Mouse (Mus musculus) gastrocnemius, adult 8-10 months (tissue): ENCODE measurements around the gene Cdc14a. TPM values are rescaled to one million over a fixed set of nuclear protein-coding genes. Genes with fewer than 3 reads are reported as not detected.
A peak's percentile ranks its signal among the peaks of the same experiment; 100 is the strongest.

Source experiments
- DNase-seq, 2 experiments: peaks; one replicate each; pipeline ENCODE4 v3.0.0; 2022; ENCODE audit warnings: low spot score in 2 of 2
- total RNA-seq, 4 experiments: library from RNA; stranded (reverse); gene quantifications; 2 replicates each; pipeline ENCODE4 v1.2.4; 2022

The Cdc14a gene
- total RNA-seq, 4 experiments from 2014 or later: 14.2 to 23.0 (median 17.6) TPM

DNA sequence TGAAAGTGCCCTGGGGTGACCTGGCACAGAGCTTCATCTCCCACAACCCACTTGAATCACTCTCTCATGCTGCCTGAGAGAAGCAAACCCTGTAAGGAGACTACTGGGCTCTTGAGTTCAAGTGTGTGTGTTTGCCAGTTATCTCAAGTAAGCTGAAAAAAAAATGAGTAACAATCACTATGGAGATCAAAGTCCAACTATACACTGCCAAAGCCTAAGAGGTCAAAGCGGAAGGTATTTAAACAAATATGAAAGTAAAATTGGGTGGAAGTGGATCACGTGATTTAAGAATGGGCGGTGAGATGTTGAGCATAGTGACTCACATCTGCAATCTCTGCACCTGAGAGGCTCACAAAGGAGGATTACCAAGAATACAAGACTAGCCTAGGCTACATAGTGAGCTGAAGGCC lies 9.4 kb downstream of the Cdc14a start:
- DNase-seq: no peak

DNA sequence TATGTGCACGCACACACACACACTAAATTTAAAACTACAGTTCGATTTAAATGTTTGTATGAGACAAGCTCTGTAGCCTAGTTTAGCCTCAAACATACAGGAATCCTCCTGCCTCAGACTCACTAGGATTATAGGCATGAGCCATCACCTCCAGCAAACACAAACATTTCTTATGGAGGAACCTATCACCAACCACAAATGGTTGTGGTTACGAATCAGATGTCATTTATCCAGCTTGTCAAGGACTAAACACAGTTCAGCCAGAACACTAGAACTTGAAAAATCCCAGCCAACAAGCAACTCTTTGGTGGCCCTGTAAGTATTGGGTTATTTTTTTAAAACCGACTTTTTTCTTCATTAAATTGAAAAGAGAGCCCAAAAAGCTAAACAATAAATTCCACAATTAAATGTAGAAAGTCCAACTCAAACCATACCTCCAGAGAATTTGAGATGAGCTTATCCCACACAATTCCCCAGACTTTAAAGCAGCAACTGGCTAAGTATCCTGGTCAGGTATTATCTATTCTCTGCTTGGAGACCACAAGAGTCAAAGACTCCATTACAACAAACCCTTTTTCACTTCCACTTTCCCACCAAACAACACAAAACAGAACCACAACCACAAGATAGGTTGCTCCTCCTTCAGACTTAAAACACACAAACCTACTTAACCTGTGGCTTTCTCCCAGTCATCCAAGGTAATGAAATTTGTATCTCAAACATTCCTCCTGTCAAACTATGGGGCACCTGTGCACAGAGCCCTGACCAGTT lies 10.7 kb downstream of the Cdc14a start:
- no peak for DNase-seq

DNA sequence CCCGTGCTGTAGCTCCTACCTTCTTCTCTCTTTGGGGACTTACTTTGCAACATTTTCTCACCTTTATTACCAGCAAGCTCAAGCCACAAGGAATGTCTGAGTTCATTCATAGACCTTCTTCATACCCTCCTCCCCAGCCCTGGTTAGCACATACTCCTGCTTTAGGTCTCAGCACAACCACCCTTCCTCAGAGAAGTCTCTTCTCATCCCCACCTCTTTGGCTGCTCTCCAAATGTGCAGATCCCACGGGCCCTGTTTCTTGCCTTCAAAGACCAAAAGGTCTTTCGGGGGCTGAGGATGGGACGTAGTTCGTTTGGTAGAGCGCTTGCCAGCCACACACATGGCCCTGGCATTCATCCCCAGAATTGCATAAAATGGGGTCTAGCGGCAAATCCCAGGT lies 13.8 kb downstream of the Cdc14a start:
- DNase-seq: no peak

DNA sequence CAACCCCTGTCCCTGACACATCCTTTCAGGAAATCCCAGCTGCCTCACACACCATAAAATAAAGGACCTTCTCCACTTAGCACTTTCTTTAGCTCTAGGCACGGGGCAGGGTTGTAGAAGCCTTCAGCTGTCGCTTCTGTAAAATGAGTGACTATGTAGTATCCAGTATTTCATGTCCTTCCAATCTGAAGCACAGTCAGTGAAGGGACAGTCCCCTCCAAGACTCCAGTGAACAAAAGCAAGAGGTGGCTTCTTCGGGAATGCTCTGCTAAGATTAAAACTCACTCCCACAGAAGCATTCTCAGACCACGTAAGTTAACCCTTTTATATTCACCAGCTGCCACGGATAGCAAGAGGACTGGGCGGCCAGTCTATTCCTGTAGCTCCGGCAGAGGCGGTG lies 14.3 kb downstream of the Cdc14a start:
- DNase-seq: no peak

DNA sequence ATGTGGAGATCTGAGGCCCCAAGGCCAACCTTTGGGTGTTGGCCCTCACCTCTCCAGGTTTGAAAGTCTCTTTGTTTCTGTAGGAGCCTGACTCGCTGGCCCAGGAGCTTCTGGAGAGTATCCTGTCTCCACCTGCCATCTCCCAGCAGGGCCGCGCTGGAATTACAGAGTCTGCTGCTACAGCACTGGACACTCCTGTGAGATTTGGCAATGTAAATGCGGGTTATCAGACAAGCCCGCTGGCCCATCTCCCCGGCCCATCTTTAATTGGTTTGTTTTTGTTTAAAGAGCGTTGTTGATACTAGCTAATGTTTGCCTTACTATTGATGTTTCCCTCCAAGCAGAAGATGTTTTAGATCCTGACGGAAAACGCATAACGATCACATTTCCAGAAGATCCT lies 15.0 kb downstream of the Cdc14a start:
- no peak for DNase-seq

DNA sequence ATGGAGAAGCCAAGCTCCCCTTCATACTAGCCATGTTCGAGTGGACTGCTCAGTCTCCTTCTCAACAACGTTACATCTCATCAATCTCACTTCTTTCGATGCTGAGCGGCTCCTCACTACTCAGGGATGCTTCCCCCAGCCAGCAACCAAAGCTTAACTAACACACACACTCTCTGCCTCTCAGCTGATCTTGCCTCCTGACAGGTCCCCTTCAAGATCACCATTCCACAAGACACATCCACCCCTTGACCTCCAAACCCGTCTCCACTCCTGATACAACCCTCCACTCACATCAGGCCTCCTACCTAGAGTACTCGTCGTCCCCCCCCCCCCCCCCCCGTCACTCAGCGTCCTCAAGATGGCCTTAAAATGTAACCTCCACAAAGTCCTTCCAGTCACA lies 18.3 kb downstream of the Cdc14a start:
- DNase-seq: no peak

DNA sequence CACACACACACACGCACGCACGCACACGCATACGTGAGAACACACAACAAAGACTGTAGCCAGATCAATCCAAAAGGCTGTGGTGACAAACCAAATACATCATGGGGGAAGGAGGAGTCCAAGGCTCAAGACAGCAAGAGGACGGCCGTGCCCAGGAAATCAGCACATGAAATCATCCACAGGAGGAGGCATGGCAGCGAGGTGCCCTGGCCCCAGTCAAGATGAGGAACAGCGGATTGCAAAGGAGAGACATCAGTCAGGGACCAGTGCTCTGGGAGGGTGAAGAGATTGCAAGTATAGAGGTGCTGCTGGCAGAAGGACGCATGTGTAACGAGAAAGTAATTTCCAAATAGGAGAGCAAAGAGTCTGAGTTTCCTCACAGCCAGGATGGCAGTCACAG lies 22.4 kb downstream of the Cdc14a start:
- DNase-seq: no peak

DNA sequence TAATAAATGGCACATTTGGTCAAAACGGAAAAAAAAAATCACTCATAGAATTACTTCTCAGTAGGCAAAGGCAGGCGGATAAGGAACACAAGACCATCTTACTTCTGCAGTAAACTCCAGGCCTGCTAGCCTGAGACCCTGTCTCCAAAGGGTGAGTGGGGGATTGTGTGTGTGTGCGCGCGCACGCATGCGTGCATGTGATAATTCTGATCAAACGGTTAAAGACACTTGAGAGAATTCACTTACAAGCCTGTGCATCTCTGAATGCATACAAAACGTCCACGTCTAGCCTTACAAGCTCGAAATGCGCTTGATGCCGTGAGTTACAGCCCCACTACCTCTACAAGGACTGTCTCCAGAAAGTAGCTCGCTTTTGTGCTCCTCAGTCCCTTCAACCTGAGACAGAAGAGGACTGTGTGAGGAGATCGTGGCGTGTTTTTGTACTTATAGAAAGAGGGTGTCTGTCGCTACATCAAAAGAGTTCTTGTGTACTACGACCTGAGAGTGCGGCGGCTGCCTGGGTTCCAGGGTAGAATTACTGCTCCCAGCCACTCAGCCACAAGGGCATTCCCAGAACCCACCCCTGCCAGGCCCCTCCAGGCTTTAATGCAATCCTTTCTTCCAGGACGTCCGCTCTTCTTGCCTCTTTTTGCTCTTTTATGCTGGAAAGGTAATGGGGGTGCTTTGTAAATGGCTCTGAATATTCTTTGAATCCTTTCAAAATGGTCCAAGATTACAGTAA lies 24.3 kb downstream of the Cdc14a start:
- no peak for DNase-seq

DNA sequence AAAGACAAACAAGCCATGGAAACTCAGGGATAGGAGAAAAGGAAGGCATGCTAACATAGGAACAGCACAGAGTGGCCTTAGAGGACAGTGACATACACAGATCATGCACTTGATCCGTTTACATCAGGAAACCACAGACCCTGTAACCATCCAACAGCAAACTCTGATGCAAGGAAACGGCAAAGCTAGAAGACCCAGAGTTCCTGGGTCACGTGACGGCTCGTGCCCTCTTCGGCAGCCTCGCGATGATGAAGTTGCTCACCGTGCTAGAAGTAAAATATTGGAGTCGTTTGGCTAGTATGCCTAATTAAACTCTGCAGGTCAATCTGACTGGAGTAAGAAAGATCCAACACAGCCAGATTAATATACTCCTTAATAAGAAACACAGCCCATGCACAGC lies 25.3 kb downstream of the Cdc14a start:
- no peak for DNase-seq

DNA sequence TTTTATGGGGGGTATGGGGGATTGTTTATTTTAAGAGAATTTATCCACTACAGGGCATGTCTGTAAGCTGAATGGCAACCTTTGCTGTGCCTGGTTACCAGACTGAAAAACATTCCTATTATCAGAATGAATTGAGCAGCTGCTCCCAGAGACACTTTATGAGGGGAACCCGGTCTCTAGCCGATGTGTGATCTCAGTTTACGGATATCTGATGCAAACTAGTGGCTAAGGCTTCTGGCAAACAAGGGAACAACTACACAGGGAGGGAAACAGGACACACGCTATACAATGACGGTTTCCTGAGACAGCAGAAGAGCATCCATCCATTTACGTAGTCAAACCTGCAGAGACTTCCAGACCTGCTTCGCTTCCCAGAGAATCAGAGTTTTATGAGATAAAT lies 25.9 kb downstream of the Cdc14a start:
- DNase-seq: no peak

DNA sequence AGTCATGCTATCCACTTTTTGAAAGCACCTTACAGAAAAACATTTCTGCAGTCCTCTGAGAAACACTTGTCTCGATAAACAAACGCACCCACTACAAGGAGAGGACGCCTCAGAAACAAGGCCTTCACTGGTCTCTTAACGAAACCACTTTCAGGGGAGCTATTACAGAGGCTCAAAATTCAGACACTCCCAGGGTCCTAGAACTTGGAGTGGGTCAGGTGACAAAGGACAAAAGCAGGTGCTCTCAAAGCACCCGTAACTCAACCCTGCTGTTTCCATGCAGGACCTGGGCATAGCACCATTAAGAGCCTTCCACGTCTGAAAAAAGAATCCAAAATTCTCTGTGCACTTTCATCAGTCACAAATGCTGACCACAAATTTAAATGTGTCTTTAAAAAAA lies 26.5 kb downstream of the Cdc14a start:
- no peak for DNase-seq

DNA sequence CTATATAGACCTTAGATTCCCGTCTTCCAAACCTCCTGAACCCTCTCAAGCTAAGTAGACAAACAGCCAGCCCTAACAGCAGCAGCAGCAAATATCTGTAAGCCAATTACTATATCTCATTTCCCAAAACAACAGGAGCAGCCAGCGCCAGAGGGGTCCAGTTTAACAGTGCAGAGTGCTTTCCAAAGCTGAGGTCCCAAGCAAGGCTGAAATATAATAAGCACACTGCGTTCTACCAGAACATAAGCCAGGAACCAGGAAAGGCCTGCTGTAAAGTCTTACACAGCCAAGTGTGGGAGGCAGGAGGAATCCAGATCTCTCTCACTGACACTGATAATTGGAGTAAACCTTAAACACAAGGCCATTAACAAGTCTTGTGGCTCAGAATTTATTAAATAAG lies 27.3 kb downstream of the Cdc14a start:
- DNase-seq: peak; percentile 32 to 66

DNA sequence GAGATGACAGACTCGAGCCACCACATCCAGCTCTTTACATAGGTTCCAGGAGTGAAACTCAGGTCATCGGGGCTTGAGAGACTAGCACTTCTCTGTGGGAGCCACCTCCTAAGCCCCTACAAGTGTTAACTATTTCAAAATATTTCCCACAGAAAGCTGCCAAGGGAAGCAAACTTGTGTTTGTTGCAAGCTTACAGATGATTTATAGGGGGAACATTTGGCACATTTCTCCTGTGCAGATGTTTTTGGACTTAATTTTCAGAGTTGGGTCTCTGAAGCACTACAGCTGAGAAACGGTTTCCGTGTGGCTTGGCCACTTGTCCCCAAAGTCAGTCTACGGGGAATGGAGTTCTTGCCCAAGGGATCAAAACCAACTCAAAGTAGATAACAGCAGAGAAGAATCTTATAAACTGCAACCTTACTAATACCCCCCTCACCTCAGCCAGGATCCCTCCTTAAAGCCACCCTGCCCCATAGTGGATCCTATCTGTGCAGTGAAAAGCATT lies 28.9 kb downstream of the Cdc14a start:
- DNase-seq: no peak

DNA sequence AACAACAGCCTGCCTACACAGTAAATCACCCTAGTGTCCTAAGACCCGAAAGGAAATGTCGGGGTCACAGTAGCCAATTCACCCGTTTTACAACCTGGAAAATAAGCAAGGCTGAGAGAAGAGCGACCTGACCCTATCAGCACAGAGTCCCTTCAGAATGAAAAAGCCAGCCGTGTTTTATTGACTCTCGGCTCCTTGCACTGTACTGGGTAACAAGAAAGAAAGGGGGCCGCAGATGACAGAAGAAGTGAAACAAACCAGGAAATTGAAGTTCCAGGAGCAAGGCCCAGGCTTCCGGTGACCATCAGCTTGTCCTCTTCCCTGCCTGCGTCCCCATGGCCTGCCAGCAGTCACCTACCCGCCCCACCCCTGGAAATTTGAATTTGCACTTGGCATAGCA lies 32.4 kb downstream of the Cdc14a start:
- DNase-seq: no peak

DNA sequence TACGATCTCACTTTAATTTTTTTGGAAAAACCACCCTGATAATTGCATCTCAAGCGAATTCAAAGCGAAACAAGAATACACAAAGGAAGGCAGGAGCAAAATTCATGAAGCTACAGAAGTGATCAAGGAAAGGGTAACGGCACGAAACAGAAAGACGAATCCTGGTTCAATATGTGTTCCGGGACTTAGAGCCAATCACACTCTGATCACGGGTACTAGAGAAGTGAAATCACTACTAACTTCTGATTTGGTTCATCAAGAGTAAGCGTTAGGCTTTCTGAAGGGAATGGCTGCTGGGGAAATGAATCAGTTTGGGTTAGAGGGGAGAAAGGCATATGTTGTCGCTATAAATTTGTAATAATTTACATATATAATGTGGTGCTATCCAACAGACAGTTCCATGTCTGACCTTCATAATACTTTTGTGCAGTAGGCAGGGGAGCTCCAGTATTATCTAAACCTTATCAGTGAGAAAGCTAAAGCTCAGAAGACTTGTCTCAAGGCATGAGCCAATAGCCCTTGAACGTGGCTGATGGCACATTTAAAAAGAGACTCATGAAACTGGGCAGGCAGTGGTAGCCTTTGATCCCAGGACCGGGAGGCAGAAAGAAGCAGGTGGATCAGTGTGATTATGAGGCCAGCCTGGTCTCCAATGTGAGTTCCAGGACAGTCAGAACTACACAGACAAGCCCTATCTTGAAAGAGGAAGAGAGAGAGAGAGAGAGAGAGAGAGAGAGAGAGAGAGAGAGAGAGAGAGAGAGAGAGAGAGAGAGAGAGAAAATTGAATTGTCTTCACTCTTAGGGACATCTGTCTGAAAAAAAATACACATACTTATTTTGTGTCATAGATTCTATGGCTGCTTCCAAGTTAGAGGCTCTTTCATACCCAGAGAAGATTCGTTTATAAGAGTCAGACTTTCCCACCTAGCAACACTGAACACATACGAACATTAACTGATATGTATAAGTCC lies 34.0 kb downstream of the Cdc14a start:
- no peak for DNase-seq

DNA sequence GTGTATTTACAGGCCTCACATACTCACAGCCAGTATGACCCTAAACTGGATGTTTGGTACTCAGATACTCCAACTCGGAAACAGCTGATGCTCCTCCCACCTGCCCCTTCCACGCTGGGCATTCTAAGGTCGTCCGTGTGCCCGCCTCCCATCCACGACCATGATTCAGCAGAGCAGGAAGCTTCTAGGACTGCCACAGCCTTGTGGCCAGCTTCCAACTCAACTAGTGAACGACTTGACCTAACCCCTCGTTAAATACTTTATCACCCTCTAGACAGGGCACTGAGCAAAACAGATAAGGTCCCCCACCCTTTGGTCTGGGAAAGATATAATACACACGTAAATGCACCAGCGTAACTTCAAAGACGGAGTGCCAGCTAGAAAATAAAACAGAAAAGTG lies 35.0 kb downstream of the Cdc14a start:
- no peak for DNase-seq

DNA sequence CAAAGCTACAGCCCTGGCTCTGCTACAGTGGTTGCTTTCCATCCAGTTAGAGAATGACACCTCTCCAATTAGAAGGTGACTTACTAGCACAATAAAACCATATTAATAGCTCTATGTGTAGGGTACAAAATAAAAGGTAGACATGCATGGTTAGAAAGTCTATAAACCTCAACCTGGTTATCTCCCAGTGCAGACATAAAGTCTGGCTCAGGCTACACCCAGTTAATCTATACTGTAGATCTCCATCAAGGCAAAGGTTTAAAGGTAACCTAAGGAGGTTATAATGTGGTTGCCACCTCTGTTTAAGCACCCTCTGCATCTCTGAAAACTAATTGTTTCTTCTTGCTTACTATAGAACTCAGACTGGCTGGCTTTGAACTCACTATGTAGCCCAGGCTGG lies 36.9 kb downstream of the Cdc14a start:
- no peak for DNase-seq

DNA sequence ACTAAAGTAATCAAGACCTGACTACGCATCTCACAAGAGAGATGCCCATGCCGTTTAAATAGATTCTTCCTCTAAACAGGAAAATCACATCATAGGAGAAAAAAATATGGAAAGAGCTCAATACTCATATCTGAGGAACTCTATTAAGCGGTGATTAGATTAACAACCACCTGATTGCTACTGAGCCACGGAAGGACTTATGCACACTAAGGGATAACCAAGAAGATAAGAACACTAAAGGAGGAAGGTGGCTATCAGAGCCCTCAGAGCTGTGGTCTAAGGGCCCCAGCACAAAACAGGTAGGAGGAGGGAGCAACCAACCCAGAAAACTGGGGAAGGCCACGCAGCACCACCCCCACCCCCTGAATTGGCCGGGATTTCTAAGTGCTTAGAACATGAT lies 37.5 kb downstream of the Cdc14a start:
- DNase-seq: no peak

DNA sequence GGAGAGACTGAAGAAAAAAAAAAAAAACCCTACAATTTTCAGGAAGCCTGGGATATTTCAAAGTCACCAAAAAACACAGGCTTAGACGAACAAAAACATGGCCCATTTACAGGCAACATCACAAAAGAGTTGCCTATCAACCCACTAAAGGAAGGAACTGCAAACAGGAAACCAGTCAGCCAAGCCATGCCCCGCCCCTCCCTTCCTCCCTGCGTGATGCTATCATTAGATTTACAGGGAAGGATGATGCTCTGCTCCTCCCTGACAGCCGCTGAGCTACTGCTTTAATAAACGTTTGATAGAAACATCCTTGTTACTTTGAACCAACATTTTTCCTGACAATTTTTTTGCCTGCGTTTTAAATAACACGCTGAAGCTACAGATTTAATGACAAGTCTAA lies 39.5 kb downstream of the Cdc14a start:
- no peak for DNase-seq

DNA sequence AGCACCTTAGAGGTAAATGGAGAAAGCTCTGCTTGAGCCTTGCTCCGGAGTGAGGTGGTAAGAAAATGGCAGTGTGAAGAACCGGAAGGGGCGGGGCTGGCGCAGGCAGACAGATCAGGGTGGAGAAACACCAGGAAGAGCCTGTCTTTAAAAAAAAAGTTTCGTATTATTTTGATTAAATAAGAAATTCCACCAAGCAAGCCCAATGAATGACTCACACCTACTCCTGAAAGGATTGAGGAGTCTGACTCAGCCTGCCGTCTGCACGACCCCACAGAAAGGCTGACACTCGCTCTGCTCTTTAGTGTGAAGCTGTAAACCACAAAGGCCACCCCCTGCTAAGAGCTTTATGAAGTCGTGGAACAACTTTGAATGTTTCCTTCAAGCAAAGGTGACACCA lies 43.5 kb downstream of the Cdc14a start:
- no peak for DNase-seq

DNA sequence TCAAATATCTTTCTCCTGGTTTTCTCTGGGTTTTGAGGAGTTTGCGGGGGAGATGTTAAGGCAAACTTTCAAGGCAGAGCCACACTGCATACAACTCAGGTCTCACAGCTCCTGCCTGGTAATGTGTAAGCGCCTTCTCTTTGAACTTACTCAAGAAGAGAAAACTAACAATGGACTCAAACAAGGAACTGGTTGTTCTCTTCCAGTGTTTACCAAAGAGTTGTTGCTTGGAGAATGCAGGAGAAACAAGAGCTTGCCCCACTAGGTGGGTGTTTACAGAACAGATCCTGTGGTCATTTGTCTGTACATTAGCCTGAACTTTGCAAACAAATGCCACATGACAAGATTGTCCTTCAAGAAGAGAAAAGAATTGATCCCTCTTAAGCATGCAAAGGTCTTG lies 48.4 kb downstream of the Cdc14a start:
- DNase-seq: no peak

DNA sequence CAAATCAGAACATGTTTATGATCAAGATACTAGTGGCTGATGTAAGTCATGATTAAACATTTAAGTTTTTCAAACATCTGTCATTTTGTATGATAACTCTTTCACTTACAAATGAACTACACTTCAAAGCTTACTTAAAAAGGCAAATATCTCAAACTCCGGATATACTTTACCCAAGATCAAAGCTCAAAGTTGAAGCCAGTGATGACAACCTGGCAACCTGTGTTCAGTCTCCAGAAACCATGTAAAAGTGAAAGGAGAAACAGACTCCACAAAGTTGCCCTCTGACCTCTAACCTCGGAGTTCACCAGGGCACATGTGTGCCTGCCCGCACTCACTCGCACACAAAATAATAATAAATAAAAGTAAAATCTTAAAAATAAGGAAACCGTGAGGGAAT lies 49.3 kb downstream of the Cdc14a start:
- DNase-seq: no peak
